Mouse (Mus musculus): ENCODE measurements around the gene Pmel.
A peak's percentile ranks its signal among the peaks of the same experiment; 100 is the strongest.
"Not testable (repeated sequence)": the region's sequence is repeated elsewhere in the genome, so short reads cannot be mapped to it uniquely, and the experiment has no call there.

Pmel gene

DNA sequence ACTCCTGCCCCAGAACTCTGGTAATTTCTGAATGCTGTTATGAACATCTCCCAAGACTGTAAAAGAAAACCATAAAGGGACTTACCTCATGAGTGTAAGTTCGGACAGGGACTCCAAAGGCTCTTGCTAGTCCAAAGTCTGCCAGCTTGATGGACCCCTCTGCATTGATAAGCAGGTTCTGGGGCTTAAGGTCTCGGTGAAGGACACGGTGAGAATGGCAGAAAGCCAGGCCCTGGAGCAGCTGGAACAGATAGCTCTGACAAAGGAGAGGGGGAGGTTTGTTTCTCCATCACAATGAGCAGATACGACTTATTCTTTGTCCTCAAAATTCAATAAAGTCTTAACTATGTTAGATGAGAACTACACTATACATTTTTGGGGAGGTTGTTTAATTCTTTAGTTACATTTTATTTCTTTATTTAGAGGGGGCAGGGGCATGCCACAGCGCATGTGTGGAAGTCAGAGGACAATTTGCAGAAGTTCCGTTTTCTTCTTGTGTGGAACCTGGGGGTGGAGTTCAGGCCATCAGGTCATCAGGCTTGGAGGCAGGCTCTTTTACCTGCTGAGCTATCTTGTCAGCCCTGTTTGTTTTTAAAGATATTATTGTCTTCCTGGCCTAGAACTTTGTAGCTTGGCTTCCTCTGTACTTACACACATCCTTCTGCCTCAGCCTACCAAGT, 1.5 kb upstream of the Pmel start:
- DNase-seq (ENCODE audit: low read depth in 1 of 2, low spot score in 2 of 2), result no peak

GRCm38 (mm10) chr10:128704491-128705316, 709 bp downstream of the Pmel start, which contains the start of gene Cdk2:
Gene Cdk2, minus strand, starts transcription at chr10:128705031.
- peak; percentile 71 to 82 for DNase-seq (ENCODE audit: low read depth in 1 of 2, low spot score in 2 of 2)

- no peak for DNase-seq (ENCODE audit: low read depth in 1 of 2, low spot score in 2 of 2)
Observed at GRCm38 (mm10) chr10:128705317-128705693, 1.3 kb downstream of the Pmel start.

- not testable (repeated sequence) for DNase-seq (ENCODE audit: low read depth in 1 of 2, low spot score in 2 of 2)
Observed at GRCm38 (mm10) chr10:128711318-128711717, 7.3 kb downstream of the Pmel start.

- DNase-seq (ENCODE audit: low read depth in 1 of 2, low spot score in 2 of 2), result peak in 1 of 2 experiments; percentile 35
Observed at GRCm38 (mm10) chr10:128715559-128716537, 11.9 kb downstream of the Pmel start.

DNA sequence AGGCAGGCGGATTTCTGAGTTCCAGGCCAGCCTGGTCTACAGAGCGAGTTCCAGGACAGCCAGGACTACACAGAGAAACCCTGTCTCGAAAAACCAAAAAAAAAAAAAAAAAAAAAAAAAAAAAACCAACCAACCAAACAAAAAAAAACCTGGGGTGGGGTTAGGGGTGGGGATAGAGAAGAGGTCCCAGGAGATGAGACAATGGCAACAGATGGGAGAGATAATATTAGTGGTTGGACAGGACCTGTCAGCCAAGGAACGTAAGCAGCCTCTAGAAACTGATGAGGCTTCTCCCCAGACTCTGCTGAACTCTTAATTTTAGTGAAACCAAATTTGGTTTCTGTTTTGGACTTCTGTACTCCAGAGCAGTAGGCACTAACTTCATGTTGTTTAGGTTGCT, 21.5 kb downstream of the Pmel start:
- DNase-seq (ENCODE audit: low read depth in 1 of 2, low spot score in 2 of 2), result not testable (repeated sequence)

GRCm38 (mm10) chr10:128728059-128728458, 24.1 kb downstream of the Pmel start:
- DNase-seq (ENCODE audit: low read depth in 1 of 2, low spot score in 2 of 2), result no peak

DNA sequence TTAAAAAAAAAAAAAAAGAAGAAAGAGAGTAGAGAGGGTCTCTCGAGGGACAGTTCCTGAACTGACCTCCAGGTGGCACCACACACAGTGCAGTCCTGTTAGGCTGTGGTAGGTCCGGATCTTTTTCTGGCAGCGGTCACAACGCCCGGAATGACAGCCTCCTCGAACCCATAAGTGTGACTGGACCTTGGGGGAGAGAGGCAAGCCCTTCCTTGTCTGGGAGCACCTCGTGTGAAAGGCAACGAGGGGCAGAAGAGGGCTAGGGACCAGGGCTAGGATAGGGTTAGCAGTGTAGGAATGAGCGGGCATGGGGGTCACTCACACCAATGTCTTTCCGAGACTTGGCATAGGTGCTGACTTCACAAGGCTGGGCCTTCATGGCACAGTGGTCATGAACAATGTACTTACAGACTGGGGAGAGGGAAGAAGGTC, 27.0 kb downstream of the Pmel start:
- DNase-seq (ENCODE audit: low read depth in 1 of 2, low spot score in 2 of 2), result peak in 1 of 2 experiments; percentile 46

DNA sequence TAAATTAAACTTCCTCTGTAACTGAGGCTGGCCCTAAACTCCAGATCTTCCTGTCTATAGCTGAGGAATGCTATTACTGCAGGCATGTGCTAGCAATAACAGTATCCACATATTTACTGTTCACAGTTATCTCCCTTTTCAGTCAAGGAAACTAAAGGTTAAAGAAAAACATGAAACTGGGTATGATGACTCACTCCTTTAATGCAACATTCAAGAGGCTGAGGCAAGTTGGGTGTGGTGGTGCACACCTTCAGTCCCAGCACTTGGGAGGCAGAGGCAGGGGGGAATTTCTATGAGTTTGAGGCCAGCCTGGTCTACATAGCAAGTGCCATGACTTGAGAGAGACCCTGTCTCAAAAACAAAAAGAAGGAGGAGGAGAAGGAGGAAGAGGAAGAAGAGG, 28.0 kb downstream of the Pmel start:
- no peak for DNase-seq (ENCODE audit: low read depth in 1 of 2, low spot score in 2 of 2)

DNA sequence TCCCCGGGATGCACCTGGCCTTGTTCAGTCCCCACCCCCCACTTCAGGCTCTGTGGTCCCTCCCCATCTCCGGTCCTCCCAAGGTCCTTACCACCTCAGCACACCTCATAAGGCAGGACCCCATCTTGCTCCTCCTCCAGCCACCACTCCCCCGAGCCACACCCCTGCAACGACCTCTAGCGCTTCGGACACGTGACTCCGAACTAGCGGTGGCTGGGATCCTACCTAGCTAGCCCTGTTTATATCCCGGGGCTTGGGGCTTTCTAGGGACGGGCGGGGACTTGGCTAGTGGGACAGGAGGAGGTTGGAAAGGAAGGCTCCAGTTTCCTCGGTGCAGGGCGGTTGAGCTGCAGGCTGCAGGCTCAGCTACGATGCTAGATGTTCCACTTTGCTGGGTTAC, 33.4 kb downstream of the Pmel start:
- DNase-seq (ENCODE audit: low read depth in 1 of 2, low spot score in 2 of 2), result no peak

DNA sequence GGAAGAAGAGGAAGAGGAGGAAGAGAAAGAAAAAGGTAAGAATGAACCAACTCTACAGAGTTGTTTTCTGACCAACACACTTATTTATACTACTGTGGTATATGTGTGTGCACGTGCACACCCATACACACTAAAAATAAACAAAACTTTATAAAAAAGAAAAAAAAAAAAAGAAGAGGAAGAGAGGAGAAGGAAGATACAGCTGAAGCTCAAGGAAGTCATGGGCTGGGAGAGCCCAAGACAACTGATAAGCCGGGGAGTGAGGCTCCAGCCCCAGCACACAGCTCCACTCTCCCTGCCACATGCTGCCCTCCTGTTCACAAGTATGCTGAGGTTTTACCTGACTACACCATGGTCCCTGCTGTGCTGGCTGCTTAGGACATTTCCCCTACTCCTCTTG, 36.3 kb downstream of the Pmel start:
- no peak for DNase-seq (ENCODE audit: low read depth in 1 of 2, low spot score in 2 of 2)

GRCm38 (mm10) chr10:128742616-128743015, 38.6 kb downstream of the Pmel start:
- DNase-seq (ENCODE audit: low read depth in 1 of 2, low spot score in 2 of 2), result no peak

DNA sequence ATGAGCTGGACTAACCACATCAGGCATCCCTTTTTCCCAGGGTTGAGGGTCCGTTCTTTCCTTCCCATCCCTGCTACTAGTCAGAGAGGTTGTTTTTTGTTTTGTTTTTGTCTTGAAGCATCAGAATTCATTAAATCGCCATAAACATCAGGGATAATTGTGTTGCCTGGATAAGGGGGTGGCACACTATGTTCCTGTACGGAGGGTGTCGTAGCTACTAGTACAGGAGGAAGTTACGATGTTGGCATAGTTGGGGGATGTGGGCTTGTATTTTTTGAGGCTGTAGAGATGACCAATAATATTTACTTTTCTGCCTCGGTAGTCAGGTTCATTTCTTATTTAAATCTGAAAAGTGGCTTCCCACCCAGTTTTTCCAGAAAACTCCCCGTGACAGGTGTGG, 39.2 kb downstream of the Pmel start:
- DNase-seq (ENCODE audit: low read depth in 1 of 2, low spot score in 2 of 2), result no peak

DNA sequence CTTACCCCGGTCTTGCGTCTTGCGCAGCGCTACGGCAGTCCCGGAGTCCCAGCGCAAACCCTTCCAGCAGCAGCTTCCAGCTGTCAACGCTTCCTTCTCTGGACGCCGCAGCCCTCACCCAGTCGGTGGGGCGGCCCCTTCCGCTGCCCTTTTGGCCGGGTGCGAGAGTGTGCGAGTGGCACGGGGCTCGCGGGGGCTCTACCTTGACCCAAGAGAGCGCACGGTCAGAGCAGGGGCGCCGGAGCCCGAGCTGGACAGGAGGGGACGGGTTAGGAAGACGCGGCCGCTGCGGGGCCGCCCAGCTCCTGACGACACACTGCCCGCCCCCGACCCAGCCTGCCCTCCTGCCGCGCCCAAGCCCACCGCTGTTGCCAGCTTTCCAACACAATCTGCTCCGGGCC, 39.8 kb downstream of the Pmel start:
- DNase-seq (ENCODE audit: low read depth in 1 of 2, low spot score in 2 of 2), result peak in 1 of 2 experiments; percentile 9

DNA sequence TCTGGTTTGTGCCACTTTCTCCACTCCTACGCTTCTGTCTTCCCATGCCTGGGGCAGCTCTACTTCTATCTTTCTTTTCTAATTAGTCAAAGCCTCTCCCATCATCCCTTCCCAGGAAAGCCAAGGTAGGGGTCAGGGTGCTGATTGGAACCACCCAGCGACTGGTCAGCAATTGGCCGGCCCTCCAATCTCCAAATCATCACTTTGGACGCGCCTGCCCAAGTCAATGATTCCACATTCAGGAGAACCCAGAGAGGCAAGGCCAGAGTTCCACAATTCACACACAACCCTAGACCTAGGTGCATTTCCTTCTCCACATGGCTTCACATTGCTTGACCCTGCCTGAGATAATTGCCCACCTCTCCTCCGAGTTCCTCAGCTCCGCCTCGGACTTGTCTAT, 40.2 kb downstream of the Pmel start:
- no peak for DNase-seq (ENCODE audit: low read depth in 1 of 2, low spot score in 2 of 2)

DNA sequence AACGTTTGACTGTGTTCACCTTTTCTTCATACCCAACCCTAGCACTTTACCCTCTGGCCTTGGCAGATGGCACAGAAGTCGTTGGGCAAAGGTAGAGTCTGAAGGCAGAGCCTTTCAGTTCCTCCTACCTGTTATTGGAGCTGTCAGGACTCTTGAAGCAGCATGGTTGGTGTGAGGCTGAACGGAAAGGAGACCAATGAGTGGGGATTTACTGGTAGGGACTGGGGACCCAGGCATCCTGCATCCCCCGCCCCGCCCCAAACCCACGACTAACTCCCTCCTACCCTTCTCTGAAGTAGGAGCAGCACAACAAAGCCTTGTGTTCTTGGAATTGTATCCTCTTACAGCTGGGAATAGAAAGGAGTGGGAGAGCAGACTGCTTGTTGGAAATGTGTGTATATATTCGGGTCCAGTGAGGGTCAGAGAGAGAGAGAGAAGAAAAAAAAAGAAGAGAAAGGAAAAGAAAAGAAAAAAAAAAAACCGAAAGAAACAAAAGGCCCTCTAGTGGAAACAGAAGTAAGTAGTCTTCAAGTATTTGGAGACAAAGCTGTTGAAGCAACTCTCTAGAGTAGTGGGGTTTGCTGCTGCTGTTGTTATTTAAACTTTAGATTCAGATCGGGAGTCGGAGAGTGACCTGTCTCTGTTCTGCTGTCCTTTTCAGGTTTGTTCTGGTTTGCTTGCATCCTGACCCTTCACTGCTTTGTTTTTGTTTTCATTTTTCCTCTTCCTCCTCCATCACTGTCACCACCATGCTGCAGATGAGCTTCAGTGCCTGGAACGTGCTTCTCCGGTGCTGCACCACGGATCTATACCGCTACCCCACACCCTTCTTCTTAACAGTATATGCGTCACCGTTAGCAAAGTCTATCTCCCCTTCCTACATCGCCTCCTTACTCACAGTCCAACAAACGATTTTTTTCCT, 40.9 kb downstream of the Pmel start, which contains the start of gene Dgka:
Gene Dgka (minus strand): TSS at position 176 of the 922 bp plus-strand sequence.
- DNase-seq (ENCODE audit: low read depth in 1 of 2, low spot score in 2 of 2), result no peak

DNA sequence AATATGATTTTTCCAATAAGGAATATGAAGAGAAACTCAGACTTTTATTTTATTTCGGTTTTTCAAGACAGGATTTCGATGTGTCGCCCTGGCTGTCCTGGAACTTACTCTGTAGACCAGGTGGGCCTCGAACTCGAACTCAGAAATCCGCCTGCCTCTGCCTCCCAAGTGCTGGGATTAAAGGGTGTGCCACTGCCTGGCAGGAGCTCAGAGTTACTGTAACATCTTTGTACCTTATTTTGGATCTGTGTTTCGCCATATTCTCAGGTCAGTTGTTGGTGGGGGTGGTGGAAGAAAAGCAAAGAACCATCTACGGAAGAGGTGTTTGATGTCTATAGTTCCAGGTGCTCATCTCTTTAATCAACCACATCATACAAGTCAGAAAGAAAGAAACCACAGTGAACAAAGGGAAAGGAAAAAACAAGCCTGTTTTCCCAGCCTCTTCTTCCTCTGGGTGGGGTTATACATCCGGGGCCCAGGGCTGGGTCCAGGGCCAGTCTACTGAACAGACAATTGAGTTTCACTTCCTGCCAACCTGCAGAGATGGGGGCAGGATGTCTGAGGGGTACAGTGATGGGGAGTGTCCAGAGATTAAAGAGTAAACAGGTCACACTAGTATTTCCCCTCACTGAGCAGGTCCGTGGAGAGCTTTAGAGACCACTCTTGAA, 42.1 kb downstream of the Pmel start:
- DNase-seq (ENCODE audit: low read depth in 1 of 2, low spot score in 2 of 2), result no peak

DNA sequence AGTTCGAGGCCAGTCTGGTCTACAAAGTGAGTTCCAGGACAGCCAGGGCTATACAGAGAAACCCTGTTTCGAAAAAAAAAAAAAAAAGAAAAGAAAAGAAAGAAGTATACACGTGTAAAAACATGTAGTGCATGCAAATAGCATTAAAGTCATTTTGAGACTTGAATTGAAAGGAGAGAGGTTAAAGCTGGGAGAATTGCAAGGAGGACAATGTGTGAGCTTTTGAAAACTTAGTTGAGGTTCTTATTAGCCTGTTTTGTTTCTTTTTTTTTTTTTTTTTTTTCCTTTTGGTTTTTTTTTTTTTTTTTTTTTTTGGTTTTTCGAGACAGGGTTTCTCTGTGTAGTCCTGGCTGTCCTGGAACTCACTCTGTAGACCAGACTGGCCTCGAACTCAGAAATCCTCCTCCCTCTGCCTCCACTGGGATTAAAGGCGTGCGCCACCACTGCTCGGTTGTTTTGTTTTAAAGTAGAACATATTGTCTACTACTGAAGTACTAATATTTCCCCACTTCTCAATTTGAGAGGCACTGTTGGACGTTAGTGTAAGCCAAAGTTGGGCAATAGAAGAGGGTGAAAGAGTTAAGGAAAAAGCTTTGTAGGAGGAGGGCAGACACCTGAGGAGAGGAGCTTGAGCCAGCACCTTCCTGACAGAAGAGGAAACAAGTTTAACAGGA, 43.1 kb downstream of the Pmel start:
- DNase-seq (ENCODE audit: low read depth in 1 of 2, low spot score in 2 of 2), result no peak

GRCm38 (mm10) chr10:128747646-128748251, 43.8 kb downstream of the Pmel start, which contains the start of gene Pym1:
Gene Pym1, plus strand, starts transcription at chr10:128747889.
- peak; percentile 54 to 66 for DNase-seq (ENCODE audit: low read depth in 1 of 2, low spot score in 2 of 2)
